Mouse (Mus musculus) forebrain, embryonic 13.5 days (tissue): ENCODE measurements at regions not wholly inside any gene's neighbourhood (a gene's known extent, or its start where the extent isn't known, plus 50 kb on each side); places are given as distances from the start of the nearest gene placed in this dataset.
"Not testable (repeated sequence)": the region's sequence is repeated elsewhere in the genome, so short reads cannot be mapped to it uniquely, and the experiment has no call there.

Source experiments
- ATAC-seq: fragments of 200-750 bp; cut with Nextera tagmentation; 2 replicates; pipeline ENCODE4 v1.8.0; 2017
- H3K27ac ChIP-seq: fragments of 300-500 bp; sonication (generic); 2 replicates; pipeline ENCODE4 v1.5.1; 2015; ENCODE audit warnings: inconsistent platforms, mild to moderate bottlenecking, moderate library complexity
- H3K27me3 ChIP-seq: fragments of 300-500 bp; sonication (generic); 2 replicates; pipeline ENCODE4 v1.6.1; 2015; ENCODE audit warnings: mild to moderate bottlenecking, inconsistent platforms
- H3K36me3 ChIP-seq: fragments of 300-500 bp; sonication (generic); 2 replicates; pipeline ENCODE4 v1.6.1; 2015; ENCODE audit warnings: mild to moderate bottlenecking, inconsistent platforms; ENCODE audit not compliant: poor library complexity, severe bottlenecking
- H3K4me1 ChIP-seq: fragments of 300-500 bp; sonication (generic); 2 replicates; pipeline ENCODE4 v1.6.1; 2015; ENCODE audit warnings: inconsistent platforms
- H3K4me2 ChIP-seq: fragments of 300-500 bp; sonication (generic); 2 replicates; pipeline ENCODE4 v1.6.1; 2015; ENCODE audit warnings: inconsistent platforms, mild to moderate bottlenecking, moderate library complexity
- H3K4me3 ChIP-seq: fragments of 300-500 bp; sonication (generic); 2 replicates; pipeline ENCODE4 v1.5.1; 2015; ENCODE audit warnings: mild to moderate bottlenecking, inconsistent platforms
- H3K9ac ChIP-seq: fragments of 300-500 bp; sonication (generic); 2 replicates; pipeline ENCODE4 v1.6.1; 2015; ENCODE audit warnings: mild to moderate bottlenecking, inconsistent platforms
- H3K9me3 ChIP-seq: fragments of 300-500 bp; sonication (generic); replicated peaks from 2 replicates; pipeline ENCODE4 v1.6.1; 2016; ENCODE audit warnings: inconsistent platforms
- WGBS: fragments of 180-500 bp; shearing (Covaris S2); methylation state at CpG from one replicate; pipeline ENCODE4 v1.1.7; 2015; 5-methylcytosine and 5-hydroxymethylcytosine counted together

DNA sequence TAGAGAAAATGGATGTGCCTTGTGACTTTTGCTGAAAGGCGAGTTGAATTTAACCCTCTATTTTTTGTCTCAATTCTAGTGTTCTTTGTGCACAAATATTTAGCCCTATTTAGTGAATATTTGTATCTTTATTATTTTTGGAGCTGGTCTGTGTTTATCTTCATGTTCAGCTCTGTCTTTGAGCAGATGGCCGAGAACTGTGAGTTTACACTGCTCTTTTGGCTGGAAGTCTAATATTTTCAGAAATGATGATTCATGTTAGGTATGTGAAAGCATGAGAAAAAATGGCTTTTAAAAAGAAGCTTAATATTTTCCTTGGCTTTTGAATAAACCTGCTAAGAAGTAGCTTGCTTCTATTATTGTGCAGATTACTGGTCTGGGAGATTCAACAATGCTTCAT lies 505.4 kb downstream of the Sema5a start:
- Histone ChIP-seq H3K4me2 (no peak overlapping the region), H3K9me3 (no peaks in the 10 kb centered on the region), H3K36me3 (no peaks in the 10 kb centered on the region), H3K27ac (no peak overlapping the region), H3K4me3 (no peak overlapping the region), H3K4me1 (no peaks in the 10 kb centered on the region), H3K27me3 (no peaks in the 10 kb centered on the region), H3K9ac (no peak overlapping the region)
- ATAC-seq = no peak
- WGBS = 81% methylated on average over 2 of the region's 2 CpGs

DNA sequence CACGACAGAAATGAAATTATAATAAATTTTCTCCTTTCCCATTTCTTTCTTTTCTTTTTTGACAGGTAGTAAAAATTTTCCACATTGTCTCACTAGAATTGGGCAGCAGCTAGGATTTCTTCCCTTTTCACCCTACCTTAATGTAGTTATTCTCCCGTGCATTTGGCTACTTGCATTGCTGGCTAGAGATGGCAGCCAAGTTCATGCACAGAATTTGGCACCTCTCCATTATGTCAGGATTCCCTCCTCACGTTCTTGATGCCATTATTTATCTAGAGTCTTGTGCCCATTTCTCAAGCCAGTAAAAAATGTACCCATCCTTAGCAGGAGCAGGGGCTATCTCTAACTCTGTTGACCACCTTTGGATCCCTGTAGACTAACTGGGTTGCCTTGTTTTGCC lies 507.4 kb downstream of the Sema5a start:
- ATAC-seq = no peak
- WGBS = 79% methylated on average over 3 of the region's 3 CpGs

DNA sequence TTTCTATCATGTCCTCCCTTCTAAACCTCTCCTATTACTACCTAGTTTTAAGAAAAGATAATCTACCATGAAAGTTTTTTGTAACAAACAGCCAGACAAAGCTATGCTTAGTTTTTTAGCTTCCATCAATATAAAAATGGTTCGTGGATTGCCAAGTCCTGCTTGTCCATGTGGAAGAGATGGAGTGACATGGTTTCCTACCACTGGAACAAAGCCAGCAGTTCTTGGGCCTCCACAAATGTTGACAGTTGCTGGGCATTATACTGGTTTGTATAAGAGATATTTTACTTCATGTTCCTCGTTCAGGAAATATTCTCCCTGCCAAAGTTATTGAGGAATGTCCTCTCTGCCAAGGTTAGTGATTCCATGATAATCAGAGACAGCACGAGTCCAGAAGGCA lies 515.5 kb downstream of the Sema5a start:
- H3K9ac ChIP-seq = no peak overlapping the region
- H3K9me3 ChIP-seq = no peaks in the 10 kb centered on the region
- no peaks in the 10 kb centered on the region for H3K36me3 ChIP-seq
- no peak overlapping the region for H3K27ac ChIP-seq
- WGBS = 81% methylated on average over 3 of the region's 3 CpGs
- no peak overlapping the region for H3K4me2 ChIP-seq
- no peak overlapping the region for H3K4me3 ChIP-seq
- no peaks in the 10 kb centered on the region for H3K4me1 ChIP-seq
- no peaks in the 10 kb centered on the region for H3K27me3 ChIP-seq
- ATAC-seq = no peak

More for the DNA sequence above, 507.4 kb downstream of the Sema5a start:
- Histone ChIP-seq H3K4me3 (no peak overlapping the region), H3K4me2 (no peak overlapping the region), H3K27ac (no peak overlapping the region), H3K9me3 (no peaks in the 10 kb centered on the region), H3K9ac (no peak overlapping the region), H3K36me3 (no peaks in the 10 kb centered on the region), H3K27me3 (no peaks in the 10 kb centered on the region), H3K4me1 (no peaks in the 10 kb centered on the region)

DNA sequence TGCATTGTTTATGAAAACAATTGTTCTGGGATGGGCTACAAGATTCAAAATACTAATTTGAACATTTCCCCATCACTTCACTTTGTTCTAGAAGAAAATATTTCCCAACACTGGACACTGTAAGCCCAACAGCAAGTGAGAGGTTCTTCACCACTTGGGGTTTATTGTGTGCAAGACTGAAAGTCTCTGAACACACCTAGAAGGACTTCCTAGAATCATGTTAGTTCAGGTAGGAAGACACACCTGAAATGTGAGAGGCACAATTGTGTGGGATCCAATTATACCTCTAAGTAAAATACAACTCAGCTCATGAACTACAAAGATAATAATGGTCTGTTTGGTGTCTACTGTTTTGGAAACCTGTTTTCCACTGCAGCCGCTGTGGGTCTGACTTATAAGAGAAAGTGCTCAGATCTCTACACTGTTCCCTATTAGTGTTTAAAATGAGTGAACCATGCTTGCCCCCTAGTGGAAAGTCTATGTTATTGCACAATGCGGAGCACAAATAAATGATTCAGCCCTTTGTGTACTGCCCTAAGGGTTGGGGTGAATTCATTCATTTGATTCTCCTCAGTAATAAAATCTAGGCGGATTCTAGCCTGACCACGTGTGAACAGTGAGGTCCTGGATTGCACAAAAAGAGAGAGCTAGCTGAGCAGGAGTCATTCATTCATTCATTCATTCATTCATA lies 521.5 kb downstream of the Sema5a start:
- H3K27ac ChIP-seq = no peak overlapping the region
- no peaks in the 10 kb centered on the region for H3K27me3 ChIP-seq
- no peaks in the 10 kb centered on the region for H3K9me3 ChIP-seq
- H3K9ac ChIP-seq = no peak overlapping the region
- 1% methylated on average over 4 of the region's 4 CpGs for WGBS
- ATAC-seq = peak; percentile 94
- H3K36me3 ChIP-seq = no peaks in the 10 kb centered on the region
- no peak overlapping the region for H3K4me3 ChIP-seq
- H3K4me1 ChIP-seq = no peaks in the 10 kb centered on the region
- H3K4me2 ChIP-seq = no peak overlapping the region

DNA sequence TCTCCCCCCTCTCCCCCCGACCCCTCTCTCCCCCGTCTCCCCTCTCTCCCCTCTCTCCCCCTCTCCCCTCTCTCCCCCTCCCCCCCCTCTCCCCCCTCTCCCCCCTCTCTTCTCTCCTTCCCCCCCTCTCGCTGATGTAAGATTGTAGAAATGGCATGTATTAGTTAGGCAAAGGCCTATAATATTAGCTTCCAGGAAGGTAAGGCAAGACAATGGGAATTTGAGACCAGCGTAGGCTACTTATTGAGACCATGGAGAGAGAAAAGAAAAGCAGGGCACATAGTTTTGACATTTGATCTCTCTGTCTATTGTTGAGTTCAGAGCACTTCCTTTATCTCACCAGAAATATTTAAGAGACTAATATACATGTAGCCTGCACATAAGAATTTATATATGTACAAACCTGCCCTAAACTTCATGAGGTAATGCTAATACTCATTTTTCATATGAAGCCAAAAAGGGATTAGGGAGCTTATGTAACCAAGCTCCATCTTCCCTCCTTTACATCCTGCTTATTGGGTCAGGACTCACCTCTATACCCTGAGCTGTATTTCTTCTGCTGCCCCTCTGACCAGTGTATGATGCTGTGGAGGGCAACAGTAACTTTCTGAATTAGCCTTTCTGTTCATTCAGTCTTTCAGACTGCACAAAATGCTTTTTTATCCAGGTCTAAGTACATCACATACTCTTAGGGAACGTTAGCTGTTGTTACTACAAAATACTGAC lies 522.3 kb downstream of the Sema5a start:
- WGBS = 58% methylated on average over 3 of the region's 5 CpGs
- Histone ChIP-seq H3K4me2 (no peak overlapping the region), H3K27me3 (no peaks in the 10 kb centered on the region), H3K36me3 (no peaks in the 10 kb centered on the region), H3K4me1 (no peaks in the 10 kb centered on the region), H3K27ac (no peak overlapping the region), H3K4me3 (no peak overlapping the region), H3K9me3 (no peaks in the 10 kb centered on the region), H3K9ac (no peak overlapping the region)
- peak; percentile 44; the same call in 1 of the 2 replicates for ATAC-seq

DNA sequence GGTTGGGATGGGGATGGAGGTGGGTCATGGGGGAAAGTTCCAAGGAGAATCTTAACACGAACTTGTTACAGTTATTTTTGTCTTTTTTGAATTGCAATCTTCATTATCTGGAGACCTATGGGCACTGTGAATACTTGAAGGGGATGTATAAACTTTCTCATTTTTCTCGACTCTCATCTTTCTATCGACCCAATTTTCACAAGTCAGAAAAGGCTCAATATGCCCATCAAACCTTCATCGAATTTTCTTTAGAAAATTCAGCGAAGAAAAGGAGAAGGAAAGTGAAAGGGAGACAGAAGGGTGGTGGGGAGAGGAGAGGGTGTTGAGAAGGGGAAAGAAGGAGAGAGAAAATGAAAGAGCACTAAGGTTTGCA lies 533.6 kb downstream of the Sema5a start:
- WGBS = 27% methylated on average over 5 of the region's 5 CpGs

DNA sequence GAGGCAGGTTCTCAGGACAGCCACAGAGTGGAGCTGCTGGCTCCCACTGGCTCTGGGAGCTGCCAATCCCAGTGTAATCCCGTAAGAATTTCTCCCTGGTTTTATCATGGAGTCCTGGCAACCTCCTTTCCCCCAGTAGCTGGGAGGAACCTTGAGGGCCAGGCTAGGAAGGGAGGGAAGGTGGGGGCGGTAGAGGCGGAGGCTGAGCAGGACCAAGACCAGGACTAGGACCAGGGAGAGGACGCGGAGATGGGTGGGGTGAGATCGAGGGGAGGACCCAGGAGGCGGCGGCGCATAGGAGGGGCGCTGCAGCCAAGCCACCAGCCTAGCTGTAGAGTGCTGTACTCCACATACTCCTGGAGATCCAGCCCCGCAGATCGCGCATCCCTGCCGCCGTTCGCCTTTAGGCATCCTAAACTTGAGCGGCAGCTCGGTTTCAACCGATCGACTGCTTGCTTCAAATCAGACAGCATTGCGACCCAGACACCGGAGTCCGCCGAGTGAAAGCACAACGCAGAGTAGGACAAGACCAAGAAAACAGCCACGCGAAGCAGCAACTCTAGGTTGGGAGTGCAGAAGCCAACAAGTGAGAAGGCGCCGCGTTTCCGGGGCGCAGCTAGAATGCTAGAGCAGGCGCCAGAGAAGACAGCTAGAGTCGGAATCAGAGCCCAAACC lies 534.1 kb downstream of the Sema5a start:
- under 1% methylated on average over 33 of the region's 34 CpGs for whole genome bisulfite sequencing
- not testable (repeated sequence) for H3K27ac ChIP-seq, H3K36me3 ChIP-seq, H3K4me1 ChIP-seq, H3K27me3 ChIP-seq, H3K9me3 ChIP-seq
- peak overlapping the region; percentile 77 for H3K4me2 ChIP-seq
- H3K4me3 ChIP-seq = peak overlapping the region; percentile 52
- H3K9ac ChIP-seq = peak overlapping the region; percentile 55
- ATAC-seq = peak; percentile 97

More for the DNA sequence above, 533.6 kb downstream of the Sema5a start:
- not testable (repeated sequence) for H3K4me1 ChIP-seq, H3K9ac ChIP-seq, ATAC-seq, H3K36me3 ChIP-seq, H3K9me3 ChIP-seq, H3K4me3 ChIP-seq, H3K27me3 ChIP-seq, H3K27ac ChIP-seq
- peak overlapping the region; percentile 77 for H3K4me2 ChIP-seq

DNA sequence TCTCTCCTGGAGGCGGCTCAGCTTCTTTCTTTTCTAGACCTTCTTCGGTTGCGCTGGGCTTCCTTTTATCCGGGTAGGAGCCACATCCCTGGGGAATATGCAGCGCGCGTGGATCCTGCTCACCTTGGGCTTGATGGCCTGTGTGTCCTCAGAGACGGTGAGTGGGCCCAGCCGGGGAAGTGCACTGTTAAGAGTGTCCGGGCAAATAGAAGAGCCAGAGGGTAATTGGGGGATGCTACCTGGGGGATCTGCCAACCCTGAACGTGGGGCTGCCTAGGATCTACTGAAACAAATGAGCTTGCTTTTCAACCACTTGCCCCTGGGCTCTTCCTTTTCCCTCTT lies 534.6 kb downstream of the Sema5a start:
- 4% methylated on average over 11 of the region's 11 CpGs for WGBS
- H3K36me3 ChIP-seq, ATAC-seq, H3K27ac ChIP-seq, H3K9me3 ChIP-seq, H3K27me3 ChIP-seq, H3K4me1 ChIP-seq: not testable (repeated sequence)
- H3K4me2 ChIP-seq = peak overlapping the region; percentile 77
- H3K4me3 ChIP-seq = peak overlapping the region; percentile 52
- H3K9ac ChIP-seq = peak overlapping the region; percentile 55

DNA sequence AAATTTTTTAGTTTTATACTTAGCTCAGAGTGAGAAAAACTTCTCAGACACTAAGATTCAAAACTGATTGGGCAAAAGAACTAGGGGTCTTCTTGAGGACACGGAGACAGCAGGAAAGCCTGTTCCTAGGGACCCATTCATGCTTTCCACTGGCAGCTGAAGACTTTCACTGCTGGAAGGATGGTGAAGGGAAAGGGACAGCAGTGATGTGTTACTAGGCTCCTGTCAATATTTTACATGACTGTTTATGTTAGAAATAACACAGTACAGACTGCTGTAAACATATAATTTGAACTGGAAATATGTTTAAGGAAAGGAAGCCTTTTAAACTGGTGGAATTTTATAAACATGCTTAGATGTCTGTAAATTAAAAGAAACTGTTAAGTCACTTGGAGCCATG lies 537.0 kb downstream of the Sema5a start:
- not testable (repeated sequence) for H3K4me1 ChIP-seq, H3K4me3 ChIP-seq, H3K9ac ChIP-seq, H3K9me3 ChIP-seq, H3K27me3 ChIP-seq, H3K36me3 ChIP-seq, H3K4me2 ChIP-seq, H3K27ac ChIP-seq, ATAC-seq
- WGBS = 65% methylated on average over 1 of the region's 1 CpGs

DNA sequence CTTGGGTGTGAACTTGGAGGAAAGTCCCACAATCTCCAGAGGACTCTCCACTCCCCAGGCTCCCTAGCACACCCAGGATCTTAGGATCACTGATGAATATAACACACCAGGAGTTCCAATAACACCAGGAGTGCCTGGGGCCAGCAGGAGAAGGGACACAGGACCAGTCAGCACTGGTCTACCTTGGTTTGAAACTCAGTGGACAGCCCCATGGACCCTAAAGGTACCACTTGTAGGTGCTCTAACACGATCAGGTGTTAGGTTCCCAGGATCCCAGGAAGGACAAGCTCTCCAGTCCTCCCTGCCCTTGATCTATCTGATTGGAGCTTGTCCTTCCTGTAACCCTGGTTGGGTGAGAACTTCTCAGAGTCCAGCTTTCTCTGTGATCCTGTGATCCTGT lies 554.6 kb downstream of the Sema5a start:
- 0 out of 2 replicates have a peak, but pooled peaks cover 7% of the 10 kb centered on the region for H3K36me3 ChIP-seq
- no peaks in the 10 kb centered on the region for H3K4me1 ChIP-seq
- WGBS = 90% methylated on average over 1 of the region's 1 CpGs
- no peak overlapping the region for H3K9ac ChIP-seq
- peaks cover 7% of the 10 kb centered on the region; the same call in 1 of the 2 replicates for H3K9me3 ChIP-seq
- H3K27me3 ChIP-seq = no peaks in the 10 kb centered on the region
- H3K4me2 ChIP-seq = no peak overlapping the region
- H3K4me3 ChIP-seq = no peak overlapping the region
- no peak overlapping the region for H3K27ac ChIP-seq
- no peak for ATAC-seq

DNA sequence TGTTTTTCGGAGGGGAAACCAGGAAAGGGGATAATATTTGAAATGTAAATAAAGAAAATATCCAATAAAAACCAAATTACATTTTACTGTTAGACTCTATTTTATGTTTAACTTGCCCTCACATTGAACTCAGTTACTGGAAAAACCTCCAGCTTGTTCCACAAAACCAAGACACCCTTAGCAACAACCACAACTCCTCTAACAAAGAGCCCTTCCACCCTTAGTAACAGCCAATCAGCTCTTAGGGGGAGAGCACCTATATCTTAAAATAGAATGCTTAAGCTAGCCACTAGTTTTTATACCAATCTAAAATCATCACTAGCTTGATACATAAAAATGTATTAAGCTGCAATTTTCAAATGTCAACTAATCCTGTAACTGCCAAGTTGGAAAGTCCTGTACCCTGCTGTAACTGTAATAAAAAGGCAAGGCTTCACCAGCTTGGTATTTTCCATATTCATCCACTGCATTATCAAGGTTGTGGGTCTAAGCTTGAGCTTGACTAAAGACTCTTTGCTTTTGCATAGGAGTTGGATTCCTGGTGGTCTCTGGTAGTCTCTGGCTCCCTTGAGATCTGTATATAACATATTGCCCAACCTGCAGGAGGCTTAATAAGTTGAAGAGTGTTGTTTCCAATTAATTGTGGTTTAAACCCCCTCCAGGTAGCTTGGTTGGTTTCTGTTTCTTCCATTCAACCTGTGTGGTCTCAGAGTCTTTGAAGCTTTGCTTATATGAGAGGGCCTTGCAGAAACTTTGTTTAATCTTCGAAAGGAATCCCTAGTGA lies 566.4 kb downstream of the Sema5a start:
- no peak for ATAC-seq
- Histone ChIP-seq H3K9ac (no peak overlapping the region), H3K27me3 (no peaks in the 10 kb centered on the region), H3K4me1 (no peaks in the 10 kb centered on the region), H3K4me3 (no peak overlapping the region), H3K27ac (no peak overlapping the region), H3K36me3 (no peaks in the 10 kb centered on the region), H3K9me3 (0 out of 2 replicates have a peak, but pooled peaks cover 3% of the 10 kb centered on the region), H3K4me2 (no peak overlapping the region)
- 89% methylated on average over 2 of the region's 2 CpGs for WGBS

DNA sequence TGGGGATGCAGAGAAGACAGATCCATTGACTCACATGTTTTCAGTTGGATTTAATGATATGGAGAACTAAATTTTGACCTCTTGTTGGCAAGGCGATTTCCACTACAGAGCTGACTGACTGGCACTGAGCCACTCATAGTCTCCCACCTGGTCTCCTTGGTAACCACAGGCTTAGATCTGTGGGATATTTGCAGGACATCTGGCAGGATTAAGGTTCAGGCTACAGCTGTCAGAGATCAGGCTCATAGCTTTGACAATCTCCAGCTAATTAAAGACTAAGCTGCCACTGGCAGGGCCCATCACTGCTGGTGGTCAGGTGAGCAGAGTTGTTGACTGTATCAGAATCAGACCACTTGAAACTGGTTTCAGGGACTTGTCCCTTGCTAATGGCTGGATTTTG lies 595.4 kb downstream of the Sema5a start:
- no peaks in the 10 kb centered on the region for H3K4me1 ChIP-seq
- no peaks in the 10 kb centered on the region for H3K36me3 ChIP-seq
- no peaks in the 10 kb centered on the region for H3K9me3 ChIP-seq
- 84% methylated on average over 1 of the region's 1 CpGs for WGBS
- no peak overlapping the region for H3K4me3 ChIP-seq
- no peak overlapping the region for H3K27ac ChIP-seq
- H3K9ac ChIP-seq = no peak overlapping the region
- no peak for ATAC-seq
- no peak overlapping the region for H3K4me2 ChIP-seq
- no peaks in the 10 kb centered on the region for H3K27me3 ChIP-seq
